Mouse (Mus musculus) neural tube, embryonic 10.5 days (tissue): ENCODE measurements at regions not wholly inside any gene's neighbourhood (a gene's known extent, or its start where the extent isn't known, plus 50 kb on each side); places are given as distances from the start of the nearest gene placed in this dataset.
A peak's percentile ranks its signal among the peaks of the same experiment; 100 is the strongest.

Experiments used
- DNase-seq: peaks from one replicate; pipeline ENCODE4 v3.0.0-alpha.2; 2017; ENCODE audit warnings: low spot score; ENCODE audit errors: extremely low spot score

DNA sequence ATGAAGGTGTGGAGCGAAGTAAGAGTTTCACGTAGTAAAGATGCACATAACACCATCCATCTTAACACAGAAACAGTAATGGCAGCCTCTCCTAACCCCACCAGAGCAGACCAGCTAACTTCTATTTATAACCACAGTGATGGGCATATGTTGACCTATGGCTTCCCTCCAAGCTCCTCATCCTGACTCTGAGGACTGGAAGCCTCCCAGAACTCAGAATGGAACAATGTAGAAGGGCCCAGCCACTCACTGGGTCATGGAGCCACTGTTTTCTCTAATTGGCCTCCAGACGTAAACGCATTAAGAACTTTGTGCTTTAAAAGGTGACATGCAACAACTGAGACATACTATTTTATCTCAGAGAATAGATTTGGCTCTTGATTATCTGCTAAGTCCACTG, 77.0 kb downstream of the Irs2 start:
- no peak for DNase-seq

DNA sequence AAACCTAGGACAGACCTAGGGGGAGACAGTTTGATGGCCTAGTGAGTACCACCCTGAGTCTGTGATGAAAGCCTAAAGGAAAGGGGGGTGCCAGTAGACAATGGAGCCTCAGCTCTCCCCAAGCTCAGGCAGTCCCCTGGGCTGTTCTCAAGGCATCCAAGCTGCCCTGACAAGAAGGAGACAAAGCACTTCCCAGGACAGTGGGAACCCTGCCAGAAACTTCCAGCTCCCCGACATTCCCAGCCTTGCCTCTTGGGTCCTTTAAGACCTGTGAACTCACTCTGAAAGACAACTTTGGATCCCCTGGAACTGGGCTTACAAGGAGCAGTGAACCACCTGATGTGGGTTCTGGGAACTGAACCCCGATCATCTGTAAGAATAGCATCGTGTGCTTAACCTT, 79.4 kb downstream of the Irs2 start:
- no peak for DNase-seq

DNA sequence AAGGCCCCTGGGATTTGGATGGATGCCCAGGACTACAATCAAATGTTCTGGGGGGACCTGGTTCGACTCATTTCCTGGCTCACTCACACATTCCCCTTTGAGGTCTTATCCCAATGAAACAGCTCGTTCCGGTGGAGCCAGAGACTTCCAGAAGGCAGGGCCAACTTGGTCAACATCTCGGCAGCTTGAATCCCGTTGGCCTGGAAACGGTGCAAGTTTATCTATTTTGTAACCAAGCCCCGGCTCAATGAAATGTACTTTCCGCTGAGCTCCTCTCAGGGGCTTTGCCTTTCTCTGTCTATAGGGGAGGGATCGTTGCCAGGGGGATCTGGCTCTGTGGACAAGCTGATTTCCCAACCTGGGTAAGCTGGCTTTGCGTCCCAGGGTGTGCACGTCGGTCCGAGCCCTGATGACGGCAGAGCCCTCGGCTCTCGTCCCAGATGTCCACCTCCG, 79.9 kb downstream of the Irs2 start:
- no peak for DNase-seq

DNA sequence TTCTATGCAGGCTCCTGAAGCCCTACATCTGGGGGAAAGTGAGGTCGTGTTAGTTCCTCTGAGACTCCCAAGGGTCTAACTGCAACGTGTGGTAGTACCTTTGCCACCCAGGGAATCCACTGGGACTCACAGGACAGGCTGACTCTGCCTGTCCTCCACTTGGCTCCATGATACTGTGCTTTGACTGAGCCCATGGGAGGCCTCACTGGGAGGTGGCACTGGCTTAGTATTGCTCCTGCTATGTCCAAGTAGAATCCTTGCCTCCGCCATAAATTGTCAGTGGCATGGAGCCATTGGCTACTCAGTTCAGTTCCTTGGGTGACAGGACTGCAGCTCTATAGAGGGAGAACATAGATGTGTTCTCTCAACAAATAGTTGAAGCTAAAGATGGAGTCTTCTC, 81.1 kb downstream of the Irs2 start:
- DNase-seq, result no peak

DNA sequence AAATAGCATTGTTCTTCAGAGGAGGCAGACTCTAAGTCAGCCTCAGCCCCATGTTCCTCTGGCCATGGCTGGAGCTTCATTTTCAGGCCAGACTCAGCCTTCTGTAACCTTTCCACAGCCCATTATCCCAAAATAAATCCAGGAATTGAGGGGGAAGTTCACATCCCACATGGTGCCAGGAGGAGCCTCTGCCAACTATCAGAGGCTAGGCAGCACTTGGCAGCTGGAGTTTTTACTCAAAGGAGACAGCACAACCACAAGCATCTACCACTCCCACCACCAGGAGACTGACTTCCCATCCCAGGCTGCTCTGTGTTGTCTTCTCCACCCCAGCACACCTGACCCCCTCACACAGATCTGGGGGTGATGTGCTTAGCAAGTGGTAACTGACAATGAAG, 81.7 kb downstream of the Irs2 start:
- no peak for DNase-seq

DNA sequence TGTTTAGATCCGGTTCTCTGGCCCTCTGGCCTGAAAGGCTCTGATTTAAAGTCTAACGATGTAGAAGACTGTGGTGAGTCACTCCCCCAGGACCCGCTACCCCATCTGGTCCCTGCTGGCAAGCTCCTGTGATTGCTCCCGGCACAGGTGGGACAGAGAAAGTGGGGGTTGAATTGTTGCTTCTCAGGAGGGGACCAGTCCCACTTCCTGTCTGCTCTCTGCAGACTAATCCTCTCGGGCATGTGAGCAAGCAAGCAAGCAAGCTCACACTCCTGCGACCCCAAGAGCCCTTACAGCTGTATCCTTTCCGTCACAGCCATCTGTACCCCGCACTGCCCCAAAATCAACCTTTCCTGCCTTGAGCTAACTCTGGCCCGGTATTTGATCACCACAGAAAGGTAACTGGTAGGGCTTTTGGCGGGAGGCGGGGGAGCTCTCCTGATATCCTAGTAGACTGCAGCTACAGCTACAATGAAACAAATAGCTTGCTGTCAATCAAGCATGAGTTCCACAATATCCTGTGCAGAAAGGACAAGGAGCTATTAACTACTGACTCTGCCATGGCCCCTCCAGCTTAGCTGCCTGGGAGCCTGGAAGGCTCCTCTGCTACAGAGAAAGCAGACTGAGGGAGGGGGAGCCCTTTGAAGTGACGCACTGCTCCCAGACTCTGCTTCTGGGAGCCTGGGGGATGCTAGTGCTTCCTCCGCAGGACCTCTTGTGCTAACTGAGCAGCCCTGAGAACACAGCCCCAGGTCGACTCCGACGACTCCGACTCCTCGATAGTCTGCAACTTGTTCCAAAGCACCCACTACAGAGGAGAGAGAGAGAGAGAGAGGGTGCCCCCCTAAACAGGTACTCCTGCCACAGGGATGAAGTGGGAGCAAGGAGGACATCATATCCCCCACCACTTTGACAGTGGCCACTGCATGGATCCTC, 82.4 kb downstream of the Irs2 start:
- peak; percentile 61 for DNase-seq

DNA sequence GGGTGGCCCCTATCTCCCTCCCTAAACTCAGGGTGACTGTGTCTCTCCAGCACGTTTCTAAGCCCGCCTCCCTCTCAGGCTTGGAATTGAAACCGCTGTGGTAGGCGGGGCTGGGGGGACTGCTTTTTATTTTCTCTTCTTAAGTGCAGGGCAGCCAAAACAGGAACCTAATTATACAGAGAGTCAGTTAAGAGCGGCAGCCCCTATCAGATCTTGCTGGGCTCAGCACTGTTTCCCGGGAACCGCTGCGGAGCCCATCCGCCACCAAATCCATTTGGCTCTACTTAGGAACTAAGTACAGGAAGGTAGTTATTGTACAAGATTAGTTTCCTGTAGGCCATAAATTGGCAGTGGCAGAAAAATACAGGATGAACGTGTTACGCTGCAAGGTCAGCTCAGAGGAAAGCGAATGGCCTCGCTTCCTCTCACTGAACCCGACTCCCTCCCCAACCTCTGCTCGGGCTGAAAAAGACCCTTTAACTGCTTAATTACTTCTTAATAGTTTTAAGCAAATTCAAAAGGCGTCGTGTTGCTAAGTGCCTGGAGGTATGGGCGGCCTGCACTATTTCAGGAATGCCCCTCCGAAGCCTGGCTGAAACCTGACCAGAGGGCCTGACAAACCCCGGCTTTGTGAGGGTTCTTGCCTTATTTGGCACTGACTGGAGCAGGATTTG, 83.6 kb downstream of the Irs2 start:
- DNase-seq, result peak; percentile 74

DNA sequence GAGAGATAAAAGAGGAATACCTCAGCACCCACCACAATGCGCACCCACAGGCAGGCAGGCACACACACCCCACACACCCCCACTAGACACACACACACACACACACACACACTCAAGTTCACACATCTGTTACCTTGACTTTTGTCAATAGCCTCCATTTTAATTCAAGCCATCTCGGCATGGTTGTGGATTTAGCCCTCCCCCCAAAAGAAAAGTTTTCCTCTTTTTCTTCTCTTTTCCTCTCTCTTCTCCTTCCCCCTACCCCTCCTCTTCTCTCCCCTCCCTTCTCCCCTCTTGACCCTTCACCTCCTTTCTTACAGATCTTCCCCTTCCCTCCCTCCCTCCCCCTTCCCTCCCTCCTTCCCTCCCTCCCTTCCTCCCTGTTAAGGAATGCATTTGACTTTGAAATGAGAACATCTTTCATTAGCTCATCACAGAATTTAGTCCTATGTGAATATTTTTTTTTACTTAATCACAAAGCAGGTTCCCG, 84.2 kb downstream of the Irs2 start:
- DNase-seq, result no peak

DNA sequence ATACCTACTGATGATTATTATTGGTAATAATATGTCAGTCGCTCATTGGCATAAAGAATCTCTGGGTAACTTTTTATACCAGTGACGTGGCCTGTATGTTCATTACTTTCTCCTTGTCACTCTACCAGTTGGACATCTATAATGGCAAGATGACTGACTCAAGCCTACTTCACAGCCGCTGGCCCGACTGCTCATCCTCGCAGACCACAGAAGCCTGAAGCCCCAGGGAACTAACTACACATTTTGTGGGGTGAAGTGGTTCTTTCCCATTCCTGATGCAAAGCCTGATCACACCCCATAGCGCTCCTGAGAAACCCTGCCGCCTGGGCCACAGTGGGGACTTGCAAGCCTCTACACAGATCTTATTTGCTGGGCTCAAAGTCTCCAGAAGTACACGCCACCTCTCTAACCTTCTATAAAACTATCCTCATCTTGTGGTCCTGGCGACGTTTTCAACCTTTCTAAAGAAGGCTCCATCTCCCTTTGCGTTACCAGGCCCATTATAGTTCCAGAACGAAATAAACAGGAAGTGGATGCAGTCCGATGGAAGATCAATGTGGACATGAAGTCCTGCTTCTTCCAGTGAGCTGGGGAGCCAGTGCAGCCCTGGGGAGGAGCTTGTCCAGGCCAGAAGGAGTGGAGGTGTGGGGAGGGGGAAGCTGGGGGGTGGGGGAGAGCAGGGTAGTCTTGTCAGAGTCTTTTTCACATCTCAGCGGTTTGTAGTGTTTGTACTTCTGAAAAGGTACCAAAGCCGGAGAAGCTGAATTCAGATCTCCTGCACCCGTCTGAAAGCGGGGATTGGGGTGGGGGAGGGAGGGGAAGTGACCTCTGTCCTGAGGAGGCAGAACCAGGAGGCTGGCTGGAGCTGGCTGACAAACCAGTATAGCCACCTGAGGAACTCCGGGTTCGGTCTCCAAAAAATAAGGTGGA, 84.9 kb downstream of the Irs2 start:
- DNase-seq, result peak; percentile 49

DNA sequence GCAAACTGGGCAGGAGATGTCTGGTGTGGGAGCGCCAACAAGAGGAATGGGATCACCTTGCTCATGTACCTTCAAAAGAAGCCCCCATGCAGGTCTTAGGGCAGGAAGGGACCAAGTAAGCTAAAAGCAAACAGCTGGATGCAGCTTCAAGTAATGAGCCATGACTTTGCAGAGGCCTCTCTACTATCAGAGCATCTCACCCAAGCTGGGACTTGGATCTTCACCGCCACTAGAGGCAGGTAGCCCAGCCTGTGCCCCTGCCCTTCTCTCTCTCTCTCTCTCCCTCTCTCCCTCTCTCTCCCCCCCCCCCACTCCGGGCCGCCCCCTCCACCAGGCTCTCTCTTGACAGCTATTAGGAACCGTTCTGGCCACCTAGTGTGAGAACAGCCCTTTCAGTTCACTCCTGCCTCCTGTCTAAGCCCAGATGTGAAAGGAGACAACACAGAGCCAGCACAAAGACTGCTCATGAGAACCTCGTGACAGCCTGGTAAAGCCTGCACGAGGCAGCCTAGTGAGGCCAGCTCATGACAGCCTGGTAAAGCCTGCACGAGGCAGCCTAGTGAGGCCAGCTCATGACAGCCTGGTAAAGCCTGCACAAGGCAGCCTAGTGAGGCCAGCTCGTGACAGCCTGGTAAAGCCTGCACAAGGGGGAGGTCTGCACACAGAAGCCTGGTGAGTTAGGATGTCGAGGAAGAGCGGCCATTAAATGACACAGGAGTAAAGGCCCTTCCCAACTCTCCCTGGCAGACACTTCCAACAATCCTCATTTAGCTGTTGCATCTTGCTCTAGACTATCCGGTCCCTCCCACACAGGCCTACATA, 85.8 kb downstream of the Irs2 start:
- no peak for DNase-seq

DNA sequence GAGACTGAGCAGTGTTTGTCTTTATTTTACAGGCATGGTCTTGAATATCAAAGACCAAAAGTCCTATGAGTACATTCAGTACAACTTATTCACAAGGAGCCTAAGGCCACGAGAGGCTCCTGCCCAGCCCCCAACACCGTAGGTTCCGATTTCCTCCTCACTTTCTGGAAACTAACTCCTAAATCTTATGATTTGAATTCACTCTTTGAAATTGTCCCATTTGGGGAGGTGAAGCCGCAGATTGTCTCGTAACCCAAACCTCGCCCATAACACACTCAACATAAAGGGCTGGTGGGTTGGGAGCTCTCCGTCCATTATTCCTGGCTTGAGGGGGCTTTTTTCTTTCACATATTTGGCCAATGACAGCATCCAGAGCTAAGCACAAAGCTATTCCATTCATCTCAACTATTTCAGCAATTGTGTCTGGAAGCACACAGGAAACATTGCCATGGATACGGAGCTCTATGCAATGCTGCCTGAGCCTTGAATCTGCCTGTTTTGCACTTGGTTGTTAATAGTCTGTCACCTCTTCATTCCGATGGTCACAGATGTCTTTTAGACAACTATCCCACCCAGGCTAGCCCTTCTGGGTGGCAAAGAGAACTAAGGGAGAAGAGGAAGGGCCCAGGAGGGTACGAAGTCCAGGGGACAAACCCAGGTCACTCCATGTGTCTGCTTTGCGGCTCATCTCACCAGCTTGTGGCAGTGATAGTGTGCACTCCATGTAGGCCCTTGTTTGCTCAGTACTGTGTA, 86.6 kb downstream of the Irs2 start:
- peak; percentile 57 for DNase-seq

DNA sequence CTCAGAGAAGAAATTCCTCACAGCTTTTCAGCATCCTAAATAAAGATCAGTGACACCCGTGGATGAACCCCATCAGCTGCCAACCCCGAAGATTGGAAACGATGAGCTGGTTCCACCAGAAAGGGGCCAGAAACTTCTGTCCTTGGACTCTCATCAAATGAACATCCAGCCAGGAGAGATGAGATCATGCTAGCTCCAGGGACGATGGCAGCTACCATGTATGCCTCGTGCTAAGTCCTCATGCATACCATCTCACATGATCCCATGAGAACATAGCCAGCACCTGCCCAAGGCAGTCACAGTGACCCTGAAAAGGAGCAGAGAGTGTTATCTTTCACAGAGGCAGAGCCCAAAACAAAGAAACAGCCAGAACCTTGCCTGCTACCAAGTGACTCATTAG, 88.6 kb downstream of the Irs2 start:
- DNase-seq, result no peak

DNA sequence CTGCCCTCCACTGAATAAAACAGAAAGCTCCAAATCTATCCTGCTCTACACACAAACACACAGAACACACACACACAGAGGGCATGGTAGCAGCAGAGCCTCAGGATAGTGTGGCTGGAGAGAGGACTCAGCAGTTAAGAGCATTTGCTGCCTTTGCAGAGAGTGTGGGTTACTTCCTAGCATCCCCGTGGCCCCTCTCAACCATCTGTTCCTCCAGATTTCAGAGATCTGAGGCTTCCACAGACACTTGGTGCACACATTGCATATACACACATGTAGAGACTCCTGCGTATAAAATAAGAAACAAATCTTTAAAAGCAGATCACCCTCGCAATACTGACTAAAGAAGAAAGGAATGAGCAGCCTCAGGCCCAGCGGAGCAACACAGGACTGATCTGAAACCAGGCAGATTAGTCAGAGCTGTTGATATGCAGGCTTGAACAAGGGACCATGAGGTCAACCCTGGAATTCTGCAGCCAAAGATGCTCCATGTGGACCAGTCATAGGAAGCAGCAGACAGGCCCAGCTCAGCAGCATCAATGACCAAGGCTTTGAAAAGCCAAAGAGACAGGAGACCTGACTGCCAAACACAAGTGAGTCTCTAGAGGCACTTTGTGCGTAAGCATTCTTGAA, 89.7 kb downstream of the Irs2 start:
- no peak for DNase-seq

DNA sequence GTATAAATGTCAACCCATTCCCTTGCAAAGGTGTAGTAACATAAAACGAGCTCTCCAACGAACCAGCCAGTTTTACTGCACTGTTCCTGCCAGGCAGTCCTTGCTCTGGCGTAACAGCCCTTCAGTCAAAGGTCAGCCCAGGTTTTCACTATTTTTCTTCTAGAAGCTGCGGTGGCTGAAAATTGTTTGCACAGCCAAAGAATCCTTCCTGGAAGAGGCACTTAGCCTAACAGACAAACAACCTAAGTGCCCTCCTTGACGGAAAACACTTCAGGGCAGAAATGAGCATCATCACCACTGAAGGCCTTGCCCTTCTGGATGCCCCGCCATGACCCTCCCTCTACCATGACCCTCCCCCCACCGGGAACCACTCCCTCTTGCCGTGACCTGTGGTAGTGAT, 93.6 kb downstream of the Irs2 start:
- DNase-seq, result no peak

DNA sequence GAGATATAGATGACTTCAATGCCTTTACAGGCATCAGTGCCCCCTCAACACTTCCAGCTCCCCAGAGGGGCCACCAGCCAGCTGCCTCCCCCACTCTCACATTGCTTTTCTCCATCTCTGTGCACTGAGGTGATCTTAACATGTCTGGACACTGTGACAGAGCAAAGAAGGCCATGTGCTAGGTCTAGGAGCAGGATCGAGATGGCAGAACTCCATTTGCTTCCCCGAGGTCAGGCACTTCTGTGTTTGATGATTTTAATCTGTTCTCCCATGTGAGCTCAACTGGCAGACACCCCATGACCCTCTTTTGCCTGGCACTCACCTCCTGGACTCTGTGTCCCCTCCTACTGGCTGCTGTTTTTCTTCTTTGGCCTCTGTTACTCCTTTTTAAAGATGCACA, 95.8 kb downstream of the Irs2 start:
- DNase-seq, result no peak

DNA sequence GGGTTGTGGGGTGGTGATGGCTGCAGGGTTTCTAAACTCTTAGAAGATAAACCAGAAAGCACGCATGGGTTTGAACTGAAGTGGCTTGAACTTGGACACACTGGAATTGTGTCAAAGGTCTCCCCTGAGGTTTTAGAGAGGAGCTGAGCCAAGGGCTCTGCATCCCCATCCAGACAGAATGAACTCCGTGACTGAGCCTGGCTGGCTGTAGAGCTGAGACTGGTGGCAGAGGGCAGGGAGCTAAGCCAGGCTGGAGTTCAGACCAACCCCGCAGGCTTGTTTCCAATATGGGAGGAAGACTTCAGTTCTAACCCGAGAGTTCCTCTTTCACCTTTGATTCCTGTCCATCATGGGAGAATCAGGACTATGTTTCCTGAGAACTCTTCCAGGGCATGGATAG, 96.9 kb downstream of the Irs2 start:
- DNase-seq, result no peak

DNA sequence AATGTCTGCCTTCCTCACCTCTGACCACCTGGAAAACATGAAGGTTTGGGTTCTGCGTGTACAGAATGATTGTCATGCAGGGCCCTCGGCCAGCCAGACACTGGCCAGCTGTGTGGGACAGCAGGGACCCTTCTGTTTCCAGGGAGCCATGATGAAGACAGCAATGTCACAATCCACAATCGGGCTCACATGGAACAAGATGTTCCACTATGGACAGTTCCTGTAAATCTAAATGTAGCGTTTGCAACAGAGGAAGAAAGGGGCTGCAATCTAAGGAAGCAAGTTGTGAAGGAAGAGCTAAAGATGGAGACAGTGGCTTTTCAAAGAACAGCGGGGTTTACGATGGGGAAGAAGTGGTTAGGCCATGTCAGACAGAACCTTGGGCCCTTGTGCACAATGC, 97.3 kb downstream of the Irs2 start:
- DNase-seq, result no peak

DNA sequence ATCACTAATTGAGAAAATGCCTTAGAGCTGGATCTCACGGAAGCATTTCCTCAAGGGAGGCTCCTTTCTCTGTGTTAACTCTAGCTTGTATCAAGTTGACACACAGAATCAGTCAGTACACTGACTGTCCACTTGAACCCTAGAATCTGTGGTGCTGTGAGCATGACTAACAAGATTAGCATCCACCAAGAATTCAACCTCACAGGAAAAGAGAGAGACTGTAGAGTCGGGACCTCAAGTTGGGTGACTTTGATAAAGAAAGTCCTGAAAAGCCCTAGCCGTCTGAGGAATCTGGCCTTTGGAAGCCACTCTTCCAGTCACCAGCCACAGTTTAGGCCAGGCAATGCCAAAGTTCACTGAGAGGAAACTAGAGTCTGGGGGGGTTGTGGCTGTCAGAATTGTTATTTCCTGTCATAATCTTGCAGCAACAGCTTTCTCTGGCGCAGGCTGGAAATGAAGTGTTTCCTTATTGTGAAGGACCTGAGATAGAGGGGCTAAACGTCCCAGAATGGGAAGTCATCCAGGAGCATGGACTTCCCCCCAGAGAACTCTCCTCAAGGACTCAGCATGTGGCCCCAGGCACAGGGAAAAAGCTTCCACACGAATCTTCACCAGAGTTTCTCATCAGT, 97.9 kb downstream of the Irs2 start:
- DNase-seq, result no peak

DNA sequence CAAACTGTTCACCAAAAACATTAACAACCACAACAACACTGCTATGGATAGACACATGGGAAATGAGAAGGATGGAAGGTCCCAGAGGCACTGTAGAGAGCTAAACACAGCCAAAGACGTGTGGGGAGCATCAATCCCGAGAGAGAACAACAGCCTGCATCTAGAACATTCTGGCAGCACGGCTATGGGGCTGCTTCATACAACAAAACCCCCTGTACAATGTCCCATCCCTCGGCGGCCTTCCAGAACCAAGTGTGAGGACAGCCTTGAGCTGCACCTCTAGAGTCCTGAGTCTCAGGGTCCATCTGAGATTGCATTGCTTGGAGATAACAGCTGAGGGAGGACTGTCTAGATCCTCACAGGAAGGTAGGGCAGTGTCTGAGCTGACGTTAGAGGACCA, 99.1 kb downstream of the Irs2 start:
- DNase-seq, result no peak
